Comparison of ENCODE assay signal across 8 mouse cellular contexts in genomic region chr4:47399824-47400223, GRCm38 (mm10). TPM values are rescaled to one million over a fixed set of nuclear protein-coding genes. Genes with fewer than 3 reads are reported as not detected.
DNase-seq lines count a peak whose midpoint lies in the region; ATAC-seq and TF ChIP-seq lines count a peak whose summit lies in the region.

No protein-coding gene starts in this region.

- TF ChIP-seq CTCF in liver, embryonic 14.5 days (IDR thresholded peaks at IDR 0.05; ENCODE audit: low read depth): peak; percentile 64

- H3K27me3 ChIP-seq in liver, embryonic 14.5 days (ENCODE audit: control insufficient read depth, insufficient read depth, low read length): no peaks in the 10 kb centered on the region
- H3K27me3 ChIP-seq in liver, embryonic 12.5 days (replicated peaks): no peaks in the 10 kb centered on the region
- no peaks in the 10 kb centered on the region for H3K27me3 ChIP-seq in midbrain, embryonic 16.5 days (ENCODE audit: control insufficient read depth, insufficient read depth, low read depth, low read length)

- H3K4me3 ChIP-seq in liver, embryonic 14.5 days (ENCODE audit: insufficient read depth in 1 of 2, low read depth in 2 of 2, low read length in 2 of 2): no peak overlapping the region
- no peak overlapping the region for H3K4me3 ChIP-seq in liver, embryonic 12.5 days
- no peak overlapping the region for H3K4me3 ChIP-seq in midbrain, embryonic 16.5 days (ENCODE audit: low read depth, low read length)

- no peaks in the 10 kb centered on the region for H3K9me3 ChIP-seq in liver, embryonic 14.5 days (ENCODE audit: control insufficient read depth, low read length)
- no peaks in the 10 kb centered on the region for H3K9me3 ChIP-seq in liver, embryonic 12.5 days (replicated peaks)
- H3K9me3 ChIP-seq in midbrain, embryonic 16.5 days (replicated peaks; ENCODE audit: control insufficient read depth, low read length, poor library complexity, severe bottlenecking): no peaks in the 10 kb centered on the region

- no peak for ATAC-seq in liver, embryonic 14.5 days (ENCODE audit: insufficient read depth)
- no peak for ATAC-seq in liver, embryonic 12.5 days
- ATAC-seq in activated CD4-positive, CD25-positive, alpha-beta regulatory T cell, adult 4 months: peak; percentile 76
- ATAC-seq in inflammation-experienced regulatory T-cells, adult 6 months: peak; percentile 75
- ATAC-seq in midbrain, embryonic 16.5 days: no peak

- no peak overlapping the region for H3K9ac ChIP-seq in liver, embryonic 14.5 days (replicated peaks)
- no peak overlapping the region for H3K9ac ChIP-seq in liver, embryonic 12.5 days
- H3K9ac ChIP-seq in midbrain, embryonic 16.5 days (ENCODE audit: low read depth, low read length): no peak overlapping the region

- H3K4me2 ChIP-seq in liver, embryonic 14.5 days (ENCODE audit: low read depth): no peak overlapping the region
- no peak overlapping the region for H3K4me2 ChIP-seq in liver, embryonic 12.5 days
- H3K4me2 ChIP-seq in midbrain, embryonic 16.5 days (ENCODE audit: low read length): no peak overlapping the region

- no peak for TF ChIP-seq EP300 in liver, embryonic 14.5 days (IDR thresholded peaks at IDR 0.05; ENCODE audit: low read depth)

- no peak overlapping the region for H3K27ac ChIP-seq in liver, embryonic 14.5 days
- H3K27ac ChIP-seq in liver, embryonic 12.5 days: no peak overlapping the region
- no peak overlapping the region for H3K27ac ChIP-seq in midbrain, embryonic 16.5 days (ENCODE audit: low read length)

- H3K36me3 ChIP-seq in liver, embryonic 14.5 days (replicated peaks; ENCODE audit: control insufficient read depth, insufficient read depth, low read depth): no peaks in the 10 kb centered on the region; the same call in 1 of the 2 replicates
- H3K36me3 ChIP-seq in liver, embryonic 12.5 days: peaks cover 19% of the 10 kb centered on the region; the same call in 1 of the 2 replicates
- H3K36me3 ChIP-seq in midbrain, embryonic 16.5 days (ENCODE audit: control insufficient read depth, insufficient read depth, low read length): 0 out of 2 replicates have a peak, but pooled peaks cover 3% of the 10 kb centered on the region

- H3K4me1 ChIP-seq in liver, embryonic 14.5 days (replicated peaks; ENCODE audit: control insufficient read depth in 2 of 2, insufficient read depth in 2 of 2, low read length in 1 of 2): no peaks in the 10 kb centered on the region
- H3K4me1 ChIP-seq in liver, embryonic 12.5 days: peaks cover 5% of the 10 kb centered on the region
- no peaks in the 10 kb centered on the region for H3K4me1 ChIP-seq in midbrain, embryonic 16.5 days (ENCODE audit: control insufficient read depth, insufficient read depth, low read length)

- peak; percentile 51 for DNase-seq in embryo, embryonic 10 days (ENCODE audit: low spot score)
- no peak for DNase-seq in embryo, embryonic 11 days
- no peak for DNase-seq in liver, embryonic 14.5 days (ENCODE audit: low read depth in 3 of 3, low spot score in 3 of 3)
- peak; percentile 56 for DNase-seq in retina, postnatal 1 day

RNA-seq across cellular contexts. Expression of gene Tgfbr1, which starts 46.8 kb away (rescaled TPM):
- polyA plus RNA-seq in liver, embryonic 14.5 days (2012; rRNA removed): 2.4 and 3.2 TPM in 2 replicates
- polyA plus RNA-seq in liver, embryonic 14.5 days (2014; fragmentation: Nextera tagmentation; extraction: Ambion mirVana): 5.6 and 5.7 TPM in 2 replicates
- 10.5 and 11.5 TPM in 2 replicates for polyA plus RNA-seq in liver, embryonic 12.5 days (2016; fragmentation: Nextera tagmentation; extraction: Ambion mirVana)
- polyA plus RNA-seq in activated CD4-positive, CD25-positive, alpha-beta regulatory T cell, adult 4 months (2017; shearing (Covaris generic)): 10 to 100 TPM; 35.2 to 38.2 TPM
- polyA plus RNA-seq in inflammation-experienced regulatory T-cells, adult 6 months (2017; shearing (Covaris generic)): 10 to 100 TPM; 15.9 to 38.6 (median 37.9) TPM
- 30.2 and 37.8 TPM in 2 replicates for polyA plus RNA-seq in midbrain, embryonic 16.5 days (2015; fragmentation: Nextera tagmentation; extraction: Ambion mirVana)

Comparison
In these comparisons a context has a peak if more than half of its experiments do, and no peak if none do; other contexts are left out.
1. DNase-seq: peak in embryo, embryonic 10 days (single experiment) and retina, postnatal 1 day (single experiment); none in embryo, embryonic 11 days (single experiment) and liver, embryonic 14.5 days (0 of 3).
2. ATAC-seq: peak in activated CD4-positive, CD25-positive, alpha-beta regulatory T cell, adult 4 months (single experiment) and inflammation-experienced regulatory T-cells, adult 6 months (single experiment); none in liver, embryonic 14.5 days (single experiment), liver, embryonic 12.5 days (single experiment) and midbrain, embryonic 16.5 days (single experiment).